Mouse (Mus musculus) bone marrow macrophage, adult 2 months (primary cell): Measurements from ENCODE around the gene Coro2b.

Experiments
- CTCF ChIP-seq: IDR thresholded peaks from 2 replicates; pipeline ENCODE4 v1.5.1; 2012; ENCODE audit warnings: low read depth, mild to moderate bottlenecking, low read length, moderate library complexity
- POLR2A ChIP-seq: IDR thresholded peaks from 2 replicates; pipeline ENCODE4 v1.6.1; 2012; ENCODE audit warnings: mild to moderate bottlenecking, low read depth, low read length, borderline replicate concordance

DNA sequence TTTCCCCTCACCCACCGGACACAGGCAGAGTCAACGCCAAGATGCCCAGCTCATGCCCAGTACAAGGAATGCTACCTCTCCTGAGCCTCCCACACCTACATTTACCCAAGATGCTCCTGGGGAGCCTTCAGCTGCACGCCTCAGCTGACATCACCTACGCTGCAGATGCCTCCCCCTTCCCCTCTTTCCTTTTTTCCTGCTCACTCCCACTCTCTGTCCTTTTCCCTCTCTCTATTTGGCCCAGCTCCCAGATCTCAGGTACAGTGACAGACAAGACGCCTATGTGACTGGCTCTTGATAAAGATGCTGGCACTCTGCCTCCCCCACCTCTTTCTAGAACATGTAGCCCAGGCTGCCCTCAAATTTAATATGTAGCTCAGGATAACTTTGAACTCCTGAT, 45.2 kb downstream of the Coro2b start:
- TF ChIP-seq POLR2A (no peak), CTCF (no peak)
